Mouse (Mus musculus): ENCODE measurements around the gene 4933406M09Rik. TPM values are rescaled to one million over a fixed set of nuclear protein-coding genes. Genes with fewer than 3 reads are reported as not detected.
A peak's percentile ranks its signal among the peaks of the same experiment; 100 is the strongest.

Gene 4933406M09Rik
- polyA plus RNA-seq, 1 experiment from 2014 or later = 0.09 TPM

DNA sequence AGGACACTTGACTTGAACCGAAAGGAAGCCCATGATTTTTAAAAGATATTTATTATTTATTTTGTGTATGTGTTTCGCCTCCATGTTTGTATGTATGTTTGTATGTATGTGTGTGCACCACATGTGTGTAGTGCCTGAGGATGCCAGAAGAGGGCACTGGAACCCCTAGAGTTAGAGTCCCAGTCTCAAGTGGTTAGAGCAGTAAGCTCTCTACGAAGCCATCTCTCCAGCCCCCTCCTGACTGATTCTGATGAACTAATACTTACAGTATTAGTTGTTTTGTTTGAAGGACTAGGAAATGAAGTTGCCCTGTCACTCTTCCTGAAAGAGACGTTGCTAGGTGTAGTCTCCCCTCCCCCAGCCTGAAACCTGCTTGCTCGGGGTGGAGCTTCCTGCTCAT is 14.0 kb downstream of the 4933406M09Rik start:
- H3K4me2 ChIP-seq (ENCODE audit: low read length) = no peak overlapping the region
- no peak overlapping the region for H3K4me3 ChIP-seq (ENCODE audit: low read length)
- WGBS = 62% methylated on average over 5 of the region's 5 CpGs

GRCm38 (mm10) chr1:134405509-134406413 is 20.0 kb downstream of the 4933406M09Rik start, which contains the start of gene Cyb5r1:
Cyb5r1 (plus strand) TSS chr1:134405559.
- Histone ChIP-seq H3K9me3 (ENCODE audit: control insufficient read depth, low read length) (no peaks in the 10 kb centered on the region), H3K4me1 (ENCODE audit: control insufficient read depth, insufficient read depth, low read depth, low read length) (peaks cover 5% of the 10 kb centered on the region; the same call in 1 of the 2 replicates), H3K4me2 (ENCODE audit: low read length) (peak within 1 kb of the TSS; percentile 78), H3K27me3 (replicated peaks; ENCODE audit: control insufficient read depth, insufficient read depth, low read length) (no peaks in the 10 kb centered on the region), H3K4me3 (ENCODE audit: low read length) (peak within 1 kb of the TSS; percentile 61), H3K27ac (ENCODE audit: low read depth, low read length) (peak within 1 kb of the TSS; percentile 19; the same call in 1 of the 2 replicates), H3K9ac (ENCODE audit: low read depth, low read length) (peak within 1 kb of the TSS; percentile 80), H3K36me3 (ENCODE audit: control insufficient read depth, insufficient read depth, low read length) (no peaks in the 10 kb centered on the region; the same call in 1 of the 2 replicates)
- under 1% methylated on average over 38 of the region's 43 CpGs for whole genome bisulfite sequencing
- ATAC-seq = peak; percentile 96

More for the DNA sequence above, 14.0 kb downstream of the 4933406M09Rik start:
- H3K9me3 ChIP-seq (ENCODE audit: control insufficient read depth, low read length) = no peaks in the 10 kb centered on the region
- no peak for ATAC-seq
- no peaks in the 10 kb centered on the region for H3K27me3 ChIP-seq (replicated peaks; ENCODE audit: control insufficient read depth, insufficient read depth, low read length)
- no peak overlapping the region for H3K27ac ChIP-seq (ENCODE audit: low read depth, low read length)
- H3K9ac ChIP-seq (ENCODE audit: low read depth, low read length) = no peak overlapping the region
- H3K36me3 ChIP-seq (ENCODE audit: control insufficient read depth, insufficient read depth, low read length) = no peaks in the 10 kb centered on the region
- H3K4me1 ChIP-seq (ENCODE audit: control insufficient read depth, insufficient read depth, low read depth, low read length) = no peaks in the 10 kb centered on the region

- Histone ChIP-seq H3K9me3 (ENCODE audit: control insufficient read depth, low read length) (no peaks in the 10 kb centered on the region), H3K4me2 (ENCODE audit: low read length) (peak overlapping the region; percentile 78), H3K36me3 (ENCODE audit: control insufficient read depth, insufficient read depth, low read length) (no peaks in the 10 kb centered on the region; the same call in 1 of the 2 replicates), H3K4me3 (ENCODE audit: low read length) (peak overlapping the region; percentile 61), H3K27ac (ENCODE audit: low read depth, low read length) (no peak overlapping the region), H3K27me3 (replicated peaks; ENCODE audit: control insufficient read depth, insufficient read depth, low read length) (no peaks in the 10 kb centered on the region), H3K9ac (ENCODE audit: low read depth, low read length) (peak overlapping the region; percentile 80), H3K4me1 (ENCODE audit: control insufficient read depth, insufficient read depth, low read depth, low read length) (peaks cover 5% of the 10 kb centered on the region; the same call in 1 of the 2 replicates)
- ATAC-seq = peak; percentile 61; the same call in 1 of the 2 replicates
- WGBS = 28% methylated on average over 8 of the region's 8 CpGs
Observed at GRCm38 (mm10) chr1:134406414-134406771, 20.7 kb downstream of the 4933406M09Rik start.

DNA sequence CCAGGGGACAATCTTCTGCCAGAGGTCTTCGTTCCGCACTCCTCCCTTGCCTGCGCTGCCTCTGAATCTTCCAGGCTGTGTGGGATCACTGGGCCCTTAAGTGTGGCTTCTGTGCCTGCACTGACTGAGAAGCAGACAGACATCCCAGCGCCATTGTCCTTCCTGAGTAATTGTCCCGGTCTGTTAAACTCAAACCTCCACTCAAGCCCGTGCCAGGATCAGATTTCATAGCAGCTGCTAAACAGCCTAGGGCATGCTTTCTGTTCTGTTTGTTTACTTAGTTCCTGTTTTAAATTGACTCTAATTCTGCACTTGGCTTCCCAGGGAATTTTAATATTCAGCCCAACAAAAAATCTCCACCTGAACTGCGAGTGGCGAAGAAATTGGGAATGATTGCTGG is 22.3 kb downstream of the 4933406M09Rik start:
- Histone ChIP-seq H3K27ac (ENCODE audit: low read depth, low read length) (no peak overlapping the region), H3K27me3 (replicated peaks; ENCODE audit: control insufficient read depth, insufficient read depth, low read length) (no peaks in the 10 kb centered on the region), H3K9me3 (ENCODE audit: control insufficient read depth, low read length) (no peaks in the 10 kb centered on the region), H3K9ac (ENCODE audit: low read depth, low read length) (no peak overlapping the region), H3K4me3 (ENCODE audit: low read length) (no peak overlapping the region), H3K4me2 (ENCODE audit: low read length) (no peak overlapping the region), H3K4me1 (ENCODE audit: control insufficient read depth, insufficient read depth, low read depth, low read length) (peaks cover 5% of the 10 kb centered on the region; the same call in 1 of the 2 replicates), H3K36me3 (ENCODE audit: control insufficient read depth, insufficient read depth, low read length) (no peaks in the 10 kb centered on the region; the same call in 1 of the 2 replicates)
- 77% methylated on average over 8 of the region's 8 CpGs for WGBS
- ATAC-seq = no peak

DNA sequence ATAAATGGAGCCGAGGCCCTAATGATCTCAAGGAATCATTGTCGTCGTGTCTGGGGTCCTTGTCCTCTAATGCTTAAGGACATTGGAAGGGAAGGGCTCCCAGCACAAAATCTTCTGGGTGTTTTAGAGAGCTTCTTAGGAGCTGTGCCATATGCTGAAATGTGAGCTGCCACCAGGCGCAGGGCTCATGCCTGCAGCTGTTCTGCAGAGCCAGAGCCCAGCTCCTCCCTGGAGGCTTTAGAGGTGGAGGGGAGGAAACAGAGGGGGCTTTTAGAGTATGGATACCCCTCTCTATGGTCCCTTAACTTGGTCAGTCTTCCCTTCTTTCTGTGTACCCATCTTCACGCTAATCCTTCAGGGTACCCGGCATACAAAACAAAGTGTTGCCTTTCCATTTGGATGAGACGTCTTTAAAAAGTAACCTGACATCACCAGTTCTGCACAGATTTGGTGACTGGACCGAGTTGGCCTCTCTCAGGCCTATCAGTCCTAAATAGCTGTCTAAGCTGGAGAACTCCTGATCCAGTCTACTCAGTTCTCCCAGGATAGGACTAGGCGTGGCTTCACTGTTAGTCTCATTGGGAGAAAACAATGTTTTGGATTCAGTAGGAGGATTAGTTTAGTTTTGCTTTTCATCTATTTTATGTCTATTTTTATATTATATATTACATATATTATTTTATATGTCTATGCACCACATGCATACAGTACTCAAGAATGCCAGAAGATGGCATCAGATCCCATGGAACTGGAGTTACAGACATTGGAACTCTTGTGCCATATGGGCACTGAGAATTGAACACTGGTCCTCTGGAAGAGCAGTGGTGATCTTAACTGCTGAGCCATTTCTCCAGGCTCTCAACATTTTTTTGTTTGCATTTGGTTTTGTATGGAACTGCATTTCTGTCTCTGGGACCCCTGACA is 26.2 kb downstream of the 4933406M09Rik start:
- no peak overlapping the region for H3K9ac ChIP-seq (ENCODE audit: low read depth, low read length)
- H3K36me3 ChIP-seq (ENCODE audit: control insufficient read depth, insufficient read depth, low read length) = no peaks in the 10 kb centered on the region; the same call in 1 of the 2 replicates
- ATAC-seq = no peak
- no peak overlapping the region for H3K4me2 ChIP-seq (ENCODE audit: low read length)
- no peak overlapping the region for H3K4me3 ChIP-seq (ENCODE audit: low read length)
- peaks cover 16% of the 10 kb centered on the region for H3K4me1 ChIP-seq (ENCODE audit: control insufficient read depth, insufficient read depth, low read depth, low read length)
- 89% methylated on average over 9 of the region's 9 CpGs for WGBS
- no peak overlapping the region for H3K27ac ChIP-seq (ENCODE audit: low read depth, low read length)
- H3K9me3 ChIP-seq (ENCODE audit: control insufficient read depth, low read length) = no peaks in the 10 kb centered on the region
- no peaks in the 10 kb centered on the region for H3K27me3 ChIP-seq (replicated peaks; ENCODE audit: control insufficient read depth, insufficient read depth, low read length)

- Histone ChIP-seq H3K4me3 (ENCODE audit: low read length) (no peak overlapping the region), H3K9ac (ENCODE audit: low read depth, low read length) (no peak overlapping the region), H3K27me3 (replicated peaks; ENCODE audit: control insufficient read depth, insufficient read depth, low read length) (no peaks in the 10 kb centered on the region), H3K36me3 (ENCODE audit: control insufficient read depth, insufficient read depth, low read length) (no peaks in the 10 kb centered on the region; the same call in 1 of the 2 replicates), H3K4me2 (ENCODE audit: low read length) (no peak overlapping the region; the same call in 1 of the 2 replicates), H3K27ac (ENCODE audit: low read depth, low read length) (no peak overlapping the region; the same call in 1 of the 2 replicates), H3K4me1 (ENCODE audit: control insufficient read depth, insufficient read depth, low read depth, low read length) (peaks cover 23% of the 10 kb centered on the region), H3K9me3 (ENCODE audit: control insufficient read depth, low read length) (no peaks in the 10 kb centered on the region)
- WGBS = 56% methylated on average over 2 of the region's 2 CpGs
- no peak for ATAC-seq
Observed at GRCm38 (mm10) chr1:134414038-134414437, 28.3 kb downstream of the 4933406M09Rik start.

DNA sequence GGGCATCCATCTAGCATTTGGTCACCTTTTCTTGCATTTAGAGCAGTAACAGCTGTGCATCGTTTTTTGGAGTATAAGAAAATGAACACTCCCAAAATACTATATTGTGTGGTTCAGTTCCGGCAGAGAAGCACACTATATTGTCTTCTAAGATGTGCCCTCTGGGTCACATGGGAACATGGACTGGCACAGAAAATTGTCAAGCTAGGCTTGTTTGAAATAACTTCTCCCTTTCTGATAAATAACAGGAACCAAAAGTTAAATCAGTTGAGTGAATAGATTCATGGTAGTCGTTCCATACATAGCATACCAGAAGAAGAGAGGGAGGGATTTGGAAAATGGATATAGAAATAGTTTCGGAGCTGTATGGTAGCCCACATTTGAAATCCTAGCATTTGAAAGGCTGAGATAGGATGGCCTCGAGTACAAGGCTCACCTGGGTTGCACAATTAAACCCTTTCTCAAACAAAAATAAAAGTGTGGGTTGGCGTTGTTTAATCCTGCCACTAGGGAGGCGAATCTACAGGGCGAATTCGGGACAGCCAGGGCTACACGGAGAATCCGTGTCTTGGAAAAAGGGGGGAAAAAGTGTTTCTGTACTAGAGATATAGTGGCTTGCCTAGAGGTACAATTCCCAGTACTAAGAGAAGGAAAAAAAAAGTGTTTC is 28.9 kb downstream of the 4933406M09Rik start:
- peak overlapping the region; percentile 63 for H3K4me3 ChIP-seq (ENCODE audit: low read length)
- H3K9ac ChIP-seq (ENCODE audit: low read depth, low read length) = peak overlapping the region; percentile 58
- WGBS = 14% methylated on average over 11 of the region's 11 CpGs
- peak; percentile 57 for ATAC-seq
- H3K9me3 ChIP-seq (ENCODE audit: control insufficient read depth, low read length) = no peaks in the 10 kb centered on the region
- H3K4me1 ChIP-seq (ENCODE audit: control insufficient read depth, insufficient read depth, low read depth, low read length) = peaks cover 23% of the 10 kb centered on the region
- H3K36me3 ChIP-seq (ENCODE audit: control insufficient read depth, insufficient read depth, low read length) = no peaks in the 10 kb centered on the region; the same call in 1 of the 2 replicates
- no peaks in the 10 kb centered on the region for H3K27me3 ChIP-seq (replicated peaks; ENCODE audit: control insufficient read depth, insufficient read depth, low read length)
- H3K4me2 ChIP-seq (ENCODE audit: low read length) = peak overlapping the region; percentile 77
- peak overlapping the region; percentile 94 for H3K27ac ChIP-seq (ENCODE audit: low read depth, low read length)

GRCm38 (mm10) chr1:134415168-134415831 is 29.6 kb downstream of the 4933406M09Rik start, which contains the start of gene Adipor1:
Adipor1 (plus strand) TSS chr1:134415378.
- H3K4me2 ChIP-seq (ENCODE audit: low read length) = peak within 1 kb of the TSS; percentile 77
- under 1% methylated on average over 49 of the region's 77 CpGs for WGBS
- peak within 1 kb of the TSS; percentile 94 for H3K27ac ChIP-seq (ENCODE audit: low read depth, low read length)
- peak within 1 kb of the TSS; percentile 63 for H3K4me3 ChIP-seq (ENCODE audit: low read length)
- no peaks in the 10 kb centered on the region for H3K27me3 ChIP-seq (replicated peaks; ENCODE audit: control insufficient read depth, insufficient read depth, low read length)
- peak within 1 kb of the TSS; percentile 78 for H3K9ac ChIP-seq (ENCODE audit: low read depth, low read length)
- peaks cover 23% of the 10 kb centered on the region for H3K4me1 ChIP-seq (ENCODE audit: control insufficient read depth, insufficient read depth, low read depth, low read length)
- ATAC-seq = peak; percentile 100
- H3K36me3 ChIP-seq (ENCODE audit: control insufficient read depth, insufficient read depth, low read length) = no peaks in the 10 kb centered on the region; the same call in 1 of the 2 replicates
- no peaks in the 10 kb centered on the region for H3K9me3 ChIP-seq (ENCODE audit: control insufficient read depth, low read length)
